Mouse (Mus musculus): ENCODE results near the gene Tekt3. TPM values are rescaled to one million over a fixed set of nuclear protein-coding genes. Genes with fewer than 3 reads are reported as not detected.
A peak's percentile ranks its signal among the peaks of the same experiment; 100 is the strongest.

Tekt3 gene
- polyA plus RNA-seq, 1 experiment: not detected

GRCm38 (mm10) chr11:63029148-63029714 lies 32.2 kb upstream of the Tekt3 start:
- Histone ChIP-seq H3K9me3 (no peaks in the 10 kb centered on the region), H3K4me1 (no peaks in the 10 kb centered on the region), H3K27me3 (replicated peaks) (peaks cover 11% of the 10 kb centered on the region), H3K4me3 (replicated peaks) (no peak overlapping the region), H3K36me3 (replicated peaks; ENCODE audit: low read length) (no peaks in the 10 kb centered on the region)
- TF ChIP-seq FLI1 (IDR thresholded peaks at IDR 0.05; ENCODE audit: low read length) (no peak), GATA1 (IDR thresholded peaks at IDR 0.05; ENCODE audit: borderline replicate concordance, low read length) (no peak)

GRCm38 (mm10) chr11:63029721-63030120 lies 31.7 kb upstream of the Tekt3 start:
- Histone ChIP-seq H3K4me3 (replicated peaks) (no peak overlapping the region), H3K36me3 (replicated peaks; ENCODE audit: low read length) (no peaks in the 10 kb centered on the region), H3K9me3 (no peaks in the 10 kb centered on the region), H3K27me3 (replicated peaks) (peaks cover 11% of the 10 kb centered on the region), H3K4me1 (no peaks in the 10 kb centered on the region)
- TF ChIP-seq GATA1 (IDR thresholded peaks at IDR 0.05; ENCODE audit: borderline replicate concordance, low read length) (no peak), FLI1 (IDR thresholded peaks at IDR 0.05; ENCODE audit: low read length) (no peak)

GRCm38 (mm10) chr11:63035420-63036211 lies 25.8 kb upstream of the Tekt3 start:
- Histone ChIP-seq H3K4me3 (replicated peaks) (no peak overlapping the region), H3K36me3 (replicated peaks; ENCODE audit: low read length) (no peaks in the 10 kb centered on the region), H3K9me3 (no peaks in the 10 kb centered on the region), H3K27me3 (replicated peaks) (peaks cover 4% of the 10 kb centered on the region), H3K4me1 (no peaks in the 10 kb centered on the region)
- TF ChIP-seq FLI1 (IDR thresholded peaks at IDR 0.05; ENCODE audit: low read length): no peak

GRCm38 (mm10) chr11:63040002-63040661 lies 21.3 kb upstream of the Tekt3 start:
- TF ChIP-seq FLI1 (IDR thresholded peaks at IDR 0.05; ENCODE audit: low read length): no peak
- TF ChIP-seq GATA1 (IDR thresholded peaks at IDR 0.05; ENCODE audit: borderline replicate concordance, low read length): no peak
- Histone ChIP-seq H3K27me3 (replicated peaks) (peaks cover 4% of the 10 kb centered on the region), H3K4me1 (no peaks in the 10 kb centered on the region), H3K4me3 (replicated peaks) (no peak overlapping the region), H3K36me3 (replicated peaks; ENCODE audit: low read length) (no peaks in the 10 kb centered on the region), H3K9me3 (no peaks in the 10 kb centered on the region)

GRCm38 (mm10) chr11:63045771-63046170 lies 15.7 kb upstream of the Tekt3 start:
- Histone ChIP-seq H3K4me3 (replicated peaks) (no peak overlapping the region), H3K27me3 (replicated peaks) (no peaks in the 10 kb centered on the region), H3K9me3 (no peaks in the 10 kb centered on the region), H3K36me3 (replicated peaks; ENCODE audit: low read length) (no peaks in the 10 kb centered on the region), H3K4me1 (peaks cover 5% of the 10 kb centered on the region; the same call in 1 of the 2 replicates)
- TF ChIP-seq GATA1 (IDR thresholded peaks at IDR 0.05; ENCODE audit: borderline replicate concordance, low read length): no peak
- no peak for TF ChIP-seq FLI1 (IDR thresholded peaks at IDR 0.05; ENCODE audit: low read length)

GRCm38 (mm10) chr11:63046380-63046779 lies 15.1 kb upstream of the Tekt3 start:
- no peak for TF ChIP-seq FLI1 (IDR thresholded peaks at IDR 0.05; ENCODE audit: low read length)
- TF ChIP-seq GATA1 (IDR thresholded peaks at IDR 0.05; ENCODE audit: borderline replicate concordance, low read length): no peak
- Histone ChIP-seq H3K27me3 (replicated peaks) (no peaks in the 10 kb centered on the region), H3K4me1 (peaks cover 5% of the 10 kb centered on the region; the same call in 1 of the 2 replicates), H3K4me3 (replicated peaks) (peak overlapping the region; percentile 29), H3K9me3 (no peaks in the 10 kb centered on the region), H3K36me3 (replicated peaks; ENCODE audit: low read length) (no peaks in the 10 kb centered on the region)

GRCm38 (mm10) chr11:63050362-63050932 lies 11.0 kb upstream of the Tekt3 start:
- peaks cover 5% of the 10 kb centered on the region; the same call in 1 of the 2 replicates for H3K4me1 ChIP-seq
- no peak overlapping the region for H3K4me3 ChIP-seq (replicated peaks)
- TF ChIP-seq FLI1 (IDR thresholded peaks at IDR 0.05; ENCODE audit: low read length) (no peak), GATA1 (IDR thresholded peaks at IDR 0.05; ENCODE audit: borderline replicate concordance, low read length) (no peak)
- no peaks in the 10 kb centered on the region for H3K9me3 ChIP-seq
- H3K27me3 ChIP-seq (replicated peaks): peaks cover under 1% of the 10 kb centered on the region
- no peaks in the 10 kb centered on the region for H3K36me3 ChIP-seq (replicated peaks; ENCODE audit: low read length)

- Histone ChIP-seq H3K9me3 (no peaks in the 10 kb centered on the region), H3K27me3 (replicated peaks) (peaks cover 3% of the 10 kb centered on the region), H3K36me3 (replicated peaks; ENCODE audit: low read length) (no peaks in the 10 kb centered on the region), H3K4me3 (replicated peaks) (no peak overlapping the region), H3K4me1 (peaks cover 5% of the 10 kb centered on the region; the same call in 1 of the 2 replicates)
- TF ChIP-seq FLI1 (IDR thresholded peaks at IDR 0.05; ENCODE audit: low read length): no peak
- no peak for TF ChIP-seq GATA1 (IDR thresholded peaks at IDR 0.05; ENCODE audit: borderline replicate concordance, low read length)
Observed at GRCm38 (mm10) chr11:63051041-63051440, 10.4 kb upstream of the Tekt3 start.

- Histone ChIP-seq H3K27me3 (replicated peaks) (peaks cover 3% of the 10 kb centered on the region), H3K9me3 (no peaks in the 10 kb centered on the region), H3K36me3 (replicated peaks; ENCODE audit: low read length) (no peaks in the 10 kb centered on the region), H3K4me1 (no peaks in the 10 kb centered on the region), H3K4me3 (replicated peaks) (no peak overlapping the region)
- TF ChIP-seq FLI1 (IDR thresholded peaks at IDR 0.05; ENCODE audit: low read length): no peak
- TF ChIP-seq GATA1 (IDR thresholded peaks at IDR 0.05; ENCODE audit: borderline replicate concordance, low read length): no peak
Observed at GRCm38 (mm10) chr11:63051996-63052395, 9.5 kb upstream of the Tekt3 start.

Measured in megakaryocyte, embryonic 14.5 days (primary cell).